Mouse (Mus musculus) B cell, adult 62 days (primary cell): Measurements from ENCODE around the gene Exosc7. TPM values are rescaled to one million over a fixed set of nuclear protein-coding genes. Genes with fewer than 3 reads are reported as not detected.

Experiments
- total RNA-seq: library from RNA; stranded (reverse); gene quantifications from 4 replicates; pipeline ENCODE4 v1.2.4, GENCODE M21; 2023

Gene Exosc7
- total RNA-seq, result 35.4 to 41.0 TPM (median 36.9 TPM) in 4 replicates

GRCm38 (mm10) chr9:123112805-123113521, at the start of gene Exosc7, which contains the start of gene Zdhhc3:
Exosc7 (plus strand) TSS chr9:123113215.
Zdhhc3 (minus strand) TSS chr9:123113205.

DNA sequence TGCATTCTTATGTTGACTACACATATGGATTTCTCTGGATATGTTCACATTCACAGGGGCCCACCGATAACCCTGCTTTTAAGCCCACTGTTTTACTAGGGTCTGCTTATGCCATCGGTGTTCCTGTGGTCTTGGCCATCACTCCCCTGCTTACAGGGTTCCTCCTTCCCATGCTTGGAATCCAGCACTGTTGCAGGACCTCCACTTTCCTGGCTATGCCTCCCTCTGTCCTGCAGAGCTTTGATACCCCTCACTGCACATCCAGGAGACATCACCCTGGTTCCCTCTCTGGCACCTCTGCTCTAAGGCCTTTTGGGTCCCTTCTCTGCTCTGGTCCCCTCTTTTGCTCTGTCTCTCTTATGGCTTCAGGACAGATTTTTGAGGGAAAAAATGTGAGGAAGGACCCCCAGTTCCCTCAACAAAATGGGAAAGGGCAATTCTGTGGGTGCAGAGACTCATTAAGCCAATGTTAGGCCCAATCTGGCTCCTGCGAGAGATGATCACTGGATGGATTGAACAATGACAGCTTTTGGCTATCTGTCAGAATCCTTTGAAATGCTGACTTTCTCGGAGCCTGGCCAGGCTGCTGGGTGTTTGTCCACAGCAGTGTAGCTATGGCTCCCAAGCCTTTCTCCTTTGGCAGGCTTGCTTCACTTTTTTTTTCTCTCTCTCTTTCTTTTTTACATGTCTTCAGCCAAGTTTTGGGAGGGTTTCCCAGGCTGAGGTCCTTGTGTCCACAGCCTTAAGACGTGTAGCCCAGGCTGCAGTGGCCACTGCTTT, 37.4 kb downstream of the Exosc7 start, which contains the start of gene Clec3b:
Clec3b (plus strand) TSS at position 706 of the 780 bp plus-strand sequence.

Other genes starting within 250 kb of the Exosc7 start
- 140 to 159 TPM (median 150 TPM) in 4 replicates for gene Zfp445, start 247.2 kb upstream of the Exosc7 start, total RNA-seq
- gene Zkscan7, start 227.5 kb upstream of the Exosc7 start, total RNA-seq, result 2.8 to 4.1 TPM (median 3.4 TPM) in 4 replicates
- not detected in 4 replicates for gene Zfp105, start 190.1 kb upstream of the Exosc7 start, total RNA-seq
- 38.4 to 54.6 TPM (median 50.7 TPM) in 4 replicates for gene 1110059G10Rik, start 162.2 kb upstream of the Exosc7 start, total RNA-seq
- gene Kif15, start 162.2 kb upstream of the Exosc7 start, total RNA-seq, result 1.8 to 5.3 TPM (median 5.0 TPM) in 4 replicates
- gene Tmem42, start 91.9 kb upstream of the Exosc7 start, total RNA-seq, result 14.2 to 17.5 TPM (median 15.6 TPM) in 4 replicates
- 0.56 to 0.83 TPM (median 0.70 TPM) in 3 of 4 replicates, not detected in the other for gene Tgm4, start 78.5 kb upstream of the Exosc7 start, total RNA-seq
- gene Zdhhc3, start within 50 bp of the Exosc7 start, total RNA-seq, result 41.4 to 47.2 TPM (median 43.8 TPM) in 4 replicates
- gene Clec3b, start 37.7 kb downstream of the Exosc7 start, total RNA-seq, result 0.81 TPM in 1 of 4 replicates, not detected in the others
- 0.12 TPM in 1 of 4 replicates, not detected in the others for gene Cdcp1, start 102.8 kb downstream of the Exosc7 start, total RNA-seq
- gene Tmem158, start 147.5 kb downstream of the Exosc7 start, total RNA-seq, result not detected in 4 replicates